Mouse (Mus musculus) forebrain, embryonic 11.5 days (tissue): ENCODE measurements at regions not wholly inside any gene's neighbourhood (a gene's known extent, or its start where the extent isn't known, plus 50 kb on each side); places are given as distances from the start of the nearest gene placed in this dataset.
"Not testable (repeated sequence)": the region's sequence is repeated elsewhere in the genome, so short reads cannot be mapped to it uniquely, and the experiment has no call there.

Experiments
- ATAC-seq: fragments of 200-750 bp; cut with Nextera tagmentation; replicated peaks from 2 replicates; pipeline ENCODE4 v1.8.0; 2017; ENCODE audit warnings: moderate TSS enrichment; ENCODE audit not compliant: low FRiP score
- DNase-seq: peaks from one replicate; pipeline ENCODE4 v3.0.0-alpha.2; 2017; ENCODE audit warnings: low spot score
- H3K27ac ChIP-seq: fragments of 300-500 bp; sonication (generic); 2 replicates; pipeline ENCODE4 v1.5.1; 2014; ENCODE audit warnings: low read depth, low read length
- H3K27me3 ChIP-seq: fragments of 300-500 bp; sonication (generic); 2 replicates; pipeline ENCODE4 v1.6.1; 2014; ENCODE audit warnings: mild to moderate bottlenecking, low read length, mixed read lengths; ENCODE audit not compliant: control insufficient read depth, insufficient read depth
- H3K36me3 ChIP-seq: fragments of 300-500 bp; sonication (generic); 2 replicates; pipeline ENCODE4 v1.6.1; 2014; ENCODE audit warnings: mild to moderate bottlenecking, low read length, moderate library complexity, mixed read lengths; ENCODE audit not compliant: control insufficient read depth, insufficient read depth
- H3K4me1 ChIP-seq: fragments of 300-500 bp; sonication (generic); replicated peaks from 2 replicates; pipeline ENCODE4 v1.6.1; 2014; ENCODE audit warnings: low read length, mixed read lengths; ENCODE audit not compliant: control insufficient read depth, insufficient read depth
- H3K4me2 ChIP-seq: fragments of 300-500 bp; sonication (generic); 2 replicates; pipeline ENCODE4 v1.6.1; 2014; ENCODE audit warnings: low read depth, mild to moderate bottlenecking, low read length, moderate library complexity, mixed read lengths; ENCODE audit not compliant: severe bottlenecking
- H3K4me3 ChIP-seq: fragments of 300-500 bp; sonication (generic); 2 replicates; pipeline ENCODE4 v1.5.1; 2014; ENCODE audit warnings: low read depth, low read length
- H3K9ac ChIP-seq: fragments of 300-500 bp; sonication (generic); 2 replicates; pipeline ENCODE4 v1.6.1; 2014; ENCODE audit warnings: low read length
- H3K9me3 ChIP-seq: fragments of 300-500 bp; sonication (generic); 2 replicates; pipeline ENCODE4 v1.6.1; 2016; ENCODE audit warnings: low read length, mixed read lengths; ENCODE audit not compliant: control insufficient read depth
- WGBS: fragments of 180-500 bp; shearing (Covaris S2); extraction: QIAGEN DNeasy Blood & Tissue Kit; methylation state at CpG from one replicate; pipeline ENCODE4 v1.1.7; 2014; 5-methylcytosine and 5-hydroxymethylcytosine counted together

GRCm38 (mm10) chr3:22308962-22309361, 232.5 kb downstream of the Tbl1xr1 start:
- ATAC-seq, result peak; percentile 66

GRCm38 (mm10) chr3:22316466-22317185, 240.2 kb downstream of the Tbl1xr1 start:
- Histone ChIP-seq H3K36me3 (no peaks in the 10 kb centered on the region), H3K4me3 (no peak overlapping the region), H3K27me3 (no peaks in the 10 kb centered on the region), H3K4me1 (no peaks in the 10 kb centered on the region), H3K9ac (no peak overlapping the region), H3K27ac (no peak overlapping the region), H3K9me3 (no peaks in the 10 kb centered on the region), H3K4me2 (no peak overlapping the region)
- ATAC-seq, result no peak
- no peak for DNase-seq
- 84% methylated on average over 10 of the region's 10 CpGs for WGBS

More at GRCm38 (mm10) chr3:22308962-22309361, 232.5 kb downstream of the Tbl1xr1 start:
- peak; percentile 83 for DNase-seq
- H3K4me2 ChIP-seq, result no peak overlapping the region
- H3K9me3 ChIP-seq, result no peaks in the 10 kb centered on the region
- no peaks in the 10 kb centered on the region for H3K36me3 ChIP-seq
- H3K4me1 ChIP-seq, result no peaks in the 10 kb centered on the region
- H3K27ac ChIP-seq, result no peak overlapping the region
- H3K9ac ChIP-seq, result no peak overlapping the region
- WGBS, result 18% methylated on average over 4 of the region's 4 CpGs
- no peaks in the 10 kb centered on the region for H3K27me3 ChIP-seq
- H3K4me3 ChIP-seq, result no peak overlapping the region

- H3K9me3 ChIP-seq, H3K27me3 ChIP-seq, H3K9ac ChIP-seq, H3K4me3 ChIP-seq, H3K36me3 ChIP-seq, H3K27ac ChIP-seq, H3K4me1 ChIP-seq, H3K4me2 ChIP-seq, DNase-seq, ATAC-seq: not testable (repeated sequence)
- WGBS, result 94% methylated on average over 1 of the region's 1 CpGs
Measured at GRCm38 (mm10) chr3:22320425-22320824, 244.0 kb downstream of the Tbl1xr1 start.

- ATAC-seq (no peak), DNase-seq (no peak)
- H3K27me3 ChIP-seq, result no peaks in the 10 kb centered on the region
- no peaks in the 10 kb centered on the region for H3K4me1 ChIP-seq
- no peak overlapping the region for H3K9ac ChIP-seq
- H3K9me3 ChIP-seq, result no peaks in the 10 kb centered on the region
- no peaks in the 10 kb centered on the region for H3K36me3 ChIP-seq
- 86% methylated on average over 1 of the region's 1 CpGs for WGBS
- no peak overlapping the region for H3K4me3 ChIP-seq
- no peak overlapping the region for H3K27ac ChIP-seq
- no peak overlapping the region for H3K4me2 ChIP-seq
Measured at GRCm38 (mm10) chr3:22331240-22331639, 254.8 kb downstream of the Tbl1xr1 start.
